Comparison of ENCODE assay signal across 17 mouse cellular contexts in genomic region chr16:44508025-44508424, GRCm38 (mm10). TPM values are rescaled to one million over a fixed set of nuclear protein-coding genes. Genes with fewer than 3 reads are reported as not detected.
DNase-seq lines count a peak whose midpoint lies in the region; ATAC-seq and TF ChIP-seq lines count a peak whose summit lies in the region.
"Had no signal": no experiment of that assay in that cellular context is flagged by ENCODE, and none has a peak within 500 bp of the region (broad histone marks: within the 10 kb centered on the region; RNA-seq: fewer than 3 reads in every experiment).

No protein-coding gene starts in this region.

- H3K4me2 ChIP-seq in hindbrain, embryonic 15.5 days: no peak overlapping the region
- no peak overlapping the region for H3K4me2 ChIP-seq in hindbrain, embryonic 11.5 days (replicated peaks; ENCODE audit: low read depth, low read length)
- H3K4me2 ChIP-seq in limb, embryonic 14.5 days (replicated peaks; ENCODE audit: low read depth, low read length, severe bottlenecking): no peak overlapping the region
- H3K4me2 ChIP-seq: forebrain, embryonic 15.5 days; liver, embryonic 12.5 days had no signal

- no peaks in the 10 kb centered on the region for H3K27me3 ChIP-seq in hindbrain, embryonic 15.5 days
- no peaks in the 10 kb centered on the region for H3K27me3 ChIP-seq in hindbrain, embryonic 11.5 days (ENCODE audit: control insufficient read depth, insufficient read depth, low read length)
- no peaks in the 10 kb centered on the region for H3K27me3 ChIP-seq in limb, embryonic 14.5 days (ENCODE audit: control insufficient read depth, insufficient read depth, low read length)
- H3K27me3 ChIP-seq: forebrain, embryonic 15.5 days; liver, embryonic 12.5 days had no signal

- no peak overlapping the region for H3K9ac ChIP-seq in hindbrain, embryonic 15.5 days
- H3K9ac ChIP-seq in hindbrain, embryonic 11.5 days (ENCODE audit: low read depth, low read length): no peak overlapping the region
- H3K9ac ChIP-seq in limb, embryonic 14.5 days (ENCODE audit: low read depth, low read length, severe bottlenecking): no peak overlapping the region
- H3K9ac ChIP-seq: forebrain, embryonic 15.5 days; liver, embryonic 12.5 days had no signal

- peak overlapping the region; percentile 67; the same call in 1 of the 2 replicates for H3K27ac ChIP-seq in hindbrain, embryonic 15.5 days (replicated peaks)
- H3K27ac ChIP-seq in hindbrain, embryonic 11.5 days (ENCODE audit: low read depth, low read length): no peak overlapping the region
- H3K27ac ChIP-seq in brown adipose tissue, adult 24 weeks (replicated peaks; ENCODE audit: low read depth, low read length): 0 out of 2 replicates have a peak overlapping the region, but pooled peaks have one; percentile 27
- H3K27ac ChIP-seq in limb, embryonic 14.5 days (replicated peaks; ENCODE audit: low read depth, low read length): 0 out of 2 replicates have a peak overlapping the region, but pooled peaks have one; percentile 19
- H3K27ac ChIP-seq: heart, embryonic 10.5 days; liver, embryonic 12.5 days had no signal

- no peak for ATAC-seq in hindbrain, embryonic 15.5 days (ENCODE audit: low FRiP score, low read depth)
- no peak for ATAC-seq in hindbrain, embryonic 11.5 days (ENCODE audit: low FRiP score)
- no peak for ATAC-seq in limb, embryonic 14.5 days (ENCODE audit: low FRiP score, low read depth)
- ATAC-seq in inflammation-experienced regulatory T-cells, adult 6 months: no peak
- ATAC-seq: liver, embryonic 12.5 days; midbrain, embryonic 16.5 days had no signal

- 89% methylated on average over 5 of the region's 5 CpGs for WGBS in hindbrain, embryonic 15.5 days
- 84% methylated on average over 5 of the region's 5 CpGs for WGBS in hindbrain, embryonic 11.5 days
- WGBS in limb, embryonic 14.5 days: 57% methylated on average over 5 of the region's 5 CpGs

- no peak overlapping the region for H3K4me3 ChIP-seq in hindbrain, embryonic 15.5 days
- H3K4me3 ChIP-seq in hindbrain, embryonic 11.5 days (ENCODE audit: low read depth, low read length): no peak overlapping the region
- H3K4me3 ChIP-seq in brown adipose tissue, adult 24 weeks (ENCODE audit: insufficient read depth, low read depth, low read length): no peak overlapping the region
- no peak overlapping the region for H3K4me3 ChIP-seq in limb, embryonic 14.5 days (replicated peaks; ENCODE audit: low read length)
- H3K4me3 ChIP-seq: erythroblast, embryonic 14.5 days; forebrain, embryonic 15.5 days; heart, embryonic 10.5 days; liver, embryonic 12.5 days; megakaryocyte, embryonic 14.5 days had no signal

- DNase-seq in hindbrain, embryonic 11.5 days (ENCODE audit: low spot score): no peak
- DNase-seq in CD4-positive helper T cell, adult 2 months (ENCODE audit: low read depth, low spot score): peak; percentile 17
- DNase-seq in limb, embryonic 14.5 days (ENCODE audit: low spot score): no peak
- DNase-seq in urinary bladder, adult 2 months (ENCODE audit: low spot score): no peak
- DNase-seq: adrenal gland, postnatal 25 days; kidney, adult 18-20 months; lung, adult 2 months had no signal

- no peak for TF ChIP-seq POLR2A in limb, embryonic 14.5 days (IDR thresholded peaks at IDR 0.05; ENCODE audit: borderline replicate concordance, extremely low read depth, insufficient read depth, insufficient read length)

- H3K36me3 ChIP-seq in hindbrain, embryonic 15.5 days: no peaks in the 10 kb centered on the region
- H3K36me3 ChIP-seq in hindbrain, embryonic 11.5 days (ENCODE audit: control insufficient read depth, insufficient read depth, low read length): peaks cover 9% of the 10 kb centered on the region
- H3K36me3 ChIP-seq in limb, embryonic 14.5 days (ENCODE audit: control insufficient read depth, insufficient read depth, low read length): peaks cover 74% of the 10 kb centered on the region
- H3K36me3 ChIP-seq: G1E; liver, embryonic 12.5 days had no signal

- no peaks in the 10 kb centered on the region for H3K9me3 ChIP-seq in hindbrain, embryonic 15.5 days
- H3K9me3 ChIP-seq in hindbrain, embryonic 11.5 days (ENCODE audit: control insufficient read depth, low read length): no peaks in the 10 kb centered on the region
- H3K9me3 ChIP-seq in limb, embryonic 14.5 days (ENCODE audit: control insufficient read depth, low read length): no peaks in the 10 kb centered on the region
- H3K9me3 ChIP-seq: forebrain, embryonic 15.5 days; G1E; liver, embryonic 12.5 days had no signal

- peaks cover 27% of the 10 kb centered on the region for H3K4me1 ChIP-seq in hindbrain, embryonic 15.5 days (replicated peaks)
- no peaks in the 10 kb centered on the region for H3K4me1 ChIP-seq in hindbrain, embryonic 11.5 days (replicated peaks; ENCODE audit: control insufficient read depth, insufficient read depth, low read length)
- H3K4me1 ChIP-seq in brown adipose tissue, adult 24 weeks (ENCODE audit: control insufficient read depth, insufficient read depth, insufficient read length, low read length): peaks cover 7% of the 10 kb centered on the region
- peaks cover 33% of the 10 kb centered on the region for H3K4me1 ChIP-seq in limb, embryonic 14.5 days (ENCODE audit: control insufficient read depth, insufficient read depth, low read length)
- H3K4me1 ChIP-seq: liver, embryonic 12.5 days had no signal

RNA-seq across cellular contexts. Expression of gene Boc, which starts 50.7 kb away (rescaled TPM):
- polyA plus RNA-seq in hindbrain, embryonic 15.5 days (2015; fragmentation: Nextera tagmentation; extraction: Ambion mirVana): 15.8 and 19.4 TPM in 2 replicates
- polyA plus RNA-seq in hindbrain, embryonic 11.5 days (2014; fragmentation: Nextera tagmentation; extraction: Ambion mirVana): 34.3 and 41.7 TPM in 2 replicates
- polyA plus RNA-seq in brown adipose tissue, adult 24 weeks (2012; ENCODE audit: insufficient read depth, insufficient read length, missing spikeins): 2.1 and 2.4 TPM in 2 replicates
- polyA plus RNA-seq in limb, embryonic 14.5 days (2012; rRNA removed): 91.4 and 121 TPM in 2 replicates
- polyA plus RNA-seq in limb, embryonic 14.5 days (2014; fragmentation: Nextera tagmentation; extraction: Ambion mirVana): 59.8 and 72.3 TPM in 2 replicates
- polyA plus RNA-seq in urinary bladder, adult 2 months (2012; rRNA removed): 23.5 and 30.1 TPM in 2 replicates
- under 1 TPM; 0.20 to 0.42 (median 0.41) TPM for polyA plus RNA-seq in inflammation-experienced regulatory T-cells, adult 6 months (2017; shearing (Covaris generic))
- polyA plus RNA-seq: erythroblast, embryonic 14.5 days; G1E had no signal
